Mouse (Mus musculus) kidney, adult 18-20 months (tissue): ENCODE measurements around the gene Plac9a.
"Not testable (repeated sequence)": the region's sequence is repeated elsewhere in the genome, so short reads cannot be mapped to it uniquely, and the experiment has no call there.

Experiments
- DNase-seq: peaks from one replicate; pipeline ENCODE4 v3.0.0; 2021

The Plac9a gene

GRCm38 (mm10) chr14:25861771-25862530, 40.9 kb downstream of the Plac9a start:
- DNase-seq: no peak

- DNase-seq: no peak
Measured at GRCm38 (mm10) chr14:25857940-25858339, 45.0 kb downstream of the Plac9a start.

GRCm38 (mm10) chr14:25857168-25857621, 45.7 kb downstream of the Plac9a start:
- no peak for DNase-seq

GRCm38 (mm10) chr14:25855241-25855885, 47.5 kb downstream of the Plac9a start:
- DNase-seq: no peak

GRCm38 (mm10) chr14:25853717-25854452, 49.0 kb downstream of the Plac9a start:
- no peak for DNase-seq

- no peak for DNase-seq
Measured at GRCm38 (mm10) chr14:25853295-25853694, 49.6 kb downstream of the Plac9a start.

- no peak for DNase-seq
Measured at GRCm38 (mm10) chr14:25852121-25852561, 50.8 kb downstream of the Plac9a start.

GRCm38 (mm10) chr14:25851189-25851588, 51.7 kb downstream of the Plac9a start:
- no peak for DNase-seq

GRCm38 (mm10) chr14:25850433-25850832, 52.5 kb downstream of the Plac9a start:
- DNase-seq: no peak

GRCm38 (mm10) chr14:25848708-25849107, 54.2 kb downstream of the Plac9a start:
- not testable (repeated sequence) for DNase-seq

- DNase-seq: peak; percentile 54
Measured at GRCm38 (mm10) chr14:25848237-25848636, 54.7 kb downstream of the Plac9a start.

GRCm38 (mm10) chr14:25847660-25848059, 55.2 kb downstream of the Plac9a start:
- DNase-seq: peak; percentile 50

GRCm38 (mm10) chr14:25846516-25846915, 56.4 kb downstream of the Plac9a start:
- no peak for DNase-seq

GRCm38 (mm10) chr14:25845832-25846383, 57.0 kb downstream of the Plac9a start:
- no peak for DNase-seq

- DNase-seq: no peak
Measured at GRCm38 (mm10) chr14:25844372-25844771, 58.5 kb downstream of the Plac9a start.

- no peak for DNase-seq
Measured at GRCm38 (mm10) chr14:25842688-25843003, 60.3 kb downstream of the Plac9a start.

- DNase-seq: peak; percentile 96
Measured at GRCm38 (mm10) chr14:25841991-25842687, 60.8 kb downstream of the Plac9a start, which contains the start of gene Anxa11. Gene Anxa11, plus strand, starts transcription at chr14:25842156.

GRCm38 (mm10) chr14:25841579-25841978, 61.3 kb downstream of the Plac9a start:
- DNase-seq: no peak

- DNase-seq: no peak
Measured at GRCm38 (mm10) chr14:25840961-25841360, 61.9 kb downstream of the Plac9a start.

- DNase-seq: no peak
Measured at GRCm38 (mm10) chr14:25839791-25840190, 63.1 kb downstream of the Plac9a start.

- DNase-seq: no peak
Measured at GRCm38 (mm10) chr14:25838411-25838810, 64.5 kb downstream of the Plac9a start.
